Mouse (Mus musculus): Measurements from ENCODE around the gene Gm17606. TPM values are rescaled to one million over a fixed set of nuclear protein-coding genes. Genes with fewer than 3 reads are reported as not detected.

The Gm17606 gene
- total RNA-seq, 2 experiments from 2014 or later: not detected

DNA sequence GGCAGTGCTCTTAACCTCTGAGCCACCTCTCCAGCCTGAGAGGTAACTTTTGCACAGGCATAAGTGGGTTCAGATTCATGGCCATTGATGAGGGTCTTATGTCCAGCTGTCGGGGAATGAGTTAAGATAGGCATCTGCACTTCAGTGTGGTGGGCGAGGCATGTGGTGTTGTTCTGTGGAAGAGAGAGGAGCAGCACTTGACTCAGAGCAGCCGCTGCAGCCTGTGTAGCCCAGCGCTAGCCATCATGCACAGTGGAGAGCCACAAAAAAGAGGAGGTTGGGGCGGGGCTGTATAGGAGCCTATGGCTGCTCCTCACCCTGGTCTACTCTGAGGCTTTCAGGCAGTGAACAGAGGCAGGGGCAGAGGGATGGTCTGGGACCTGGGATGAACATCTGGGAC is 12.6 kb upstream of the Gm17606 start:
- DNase-seq: no peak

DNA sequence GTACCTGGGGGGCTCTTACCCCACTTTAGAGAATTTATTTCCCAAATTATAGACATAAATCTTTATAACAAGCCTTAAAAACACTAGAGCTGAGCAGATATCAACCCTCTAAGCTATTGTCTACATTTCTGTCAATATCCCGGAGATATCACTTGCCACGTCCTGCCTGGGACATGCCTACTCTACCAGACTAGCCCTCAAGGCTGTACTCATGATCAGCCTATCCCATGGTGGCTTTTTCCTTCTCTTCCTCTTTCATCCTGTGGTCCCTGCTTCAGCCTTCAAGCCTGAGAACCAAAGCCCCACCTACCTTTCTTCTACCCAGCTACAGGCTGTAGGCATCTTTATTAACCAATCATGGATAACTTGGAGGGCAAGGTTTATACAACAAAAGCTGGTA is 11.0 kb upstream of the Gm17606 start:
- no peak for DNase-seq

DNA sequence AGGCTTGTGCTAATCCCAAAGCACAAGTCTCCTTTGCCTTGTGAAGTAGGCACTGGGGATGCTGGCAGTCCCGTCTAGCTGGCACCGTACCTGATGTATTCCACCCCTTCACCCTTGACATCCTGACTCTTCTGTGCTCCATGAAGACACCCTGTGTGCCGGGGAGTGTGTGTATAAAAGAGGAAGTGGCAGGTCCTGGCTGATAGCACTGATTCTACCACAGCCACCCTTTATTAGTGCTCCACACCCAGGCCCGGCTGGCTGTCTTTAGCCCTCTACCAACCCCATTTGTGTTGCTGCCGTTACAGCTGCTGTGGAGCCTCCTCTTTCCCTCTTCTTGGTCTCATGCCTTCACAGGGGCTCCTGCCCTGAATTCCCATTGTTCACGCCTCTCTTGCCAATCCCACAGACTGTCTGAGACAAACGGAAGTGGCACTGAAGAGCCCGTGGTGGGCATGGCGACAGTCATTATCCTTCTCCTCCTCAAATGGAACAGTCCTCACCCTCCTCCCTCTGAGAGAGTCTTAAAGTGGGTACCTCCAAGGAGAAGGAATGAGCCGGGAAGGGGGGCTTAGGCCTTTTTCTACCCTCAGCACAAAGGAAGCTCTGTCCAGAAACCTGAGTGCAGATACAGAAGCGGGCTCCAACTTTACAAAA is 10.0 kb upstream of the Gm17606 start:
- no peak for DNase-seq

DNA sequence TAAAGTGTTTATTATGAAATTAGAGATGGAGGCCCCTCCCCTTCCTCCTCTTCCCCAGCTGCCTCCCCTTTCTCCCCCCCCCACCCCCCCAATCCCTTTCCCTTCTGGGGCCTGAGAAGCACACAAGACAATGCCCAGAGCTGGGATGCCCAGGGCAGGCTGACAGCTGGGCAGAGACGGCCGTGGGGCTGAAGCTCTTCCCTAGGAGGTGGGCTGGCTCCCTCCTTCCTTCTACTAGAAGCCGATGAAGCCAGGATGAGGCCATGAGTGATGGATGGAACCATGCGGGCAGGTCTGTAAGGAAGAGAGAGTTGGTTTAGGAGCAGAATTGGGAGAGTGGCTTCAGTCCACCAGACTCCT is 9.5 kb upstream of the Gm17606 start:
- DNase-seq: no peak

DNA sequence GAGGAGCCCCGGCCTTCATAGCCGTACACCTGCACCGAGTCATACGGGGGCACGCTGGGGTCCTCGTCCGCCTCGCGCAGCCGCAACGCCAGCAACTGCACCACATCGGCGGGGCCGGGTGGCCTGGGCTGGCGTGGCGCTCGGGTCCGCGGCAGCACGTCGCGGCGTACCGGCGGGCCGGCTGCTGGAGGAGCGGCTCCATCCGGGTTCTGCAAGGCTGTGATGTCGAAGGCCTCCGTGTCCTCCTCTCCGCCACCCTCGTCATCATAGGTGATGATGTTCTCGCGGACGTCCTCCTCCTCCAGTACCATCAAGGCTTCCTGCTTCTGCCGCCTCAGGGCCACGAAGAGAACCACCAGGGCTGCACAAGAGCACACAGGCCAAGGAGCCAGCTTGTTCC is 8.5 kb upstream of the Gm17606 start:
- no peak for DNase-seq

DNA sequence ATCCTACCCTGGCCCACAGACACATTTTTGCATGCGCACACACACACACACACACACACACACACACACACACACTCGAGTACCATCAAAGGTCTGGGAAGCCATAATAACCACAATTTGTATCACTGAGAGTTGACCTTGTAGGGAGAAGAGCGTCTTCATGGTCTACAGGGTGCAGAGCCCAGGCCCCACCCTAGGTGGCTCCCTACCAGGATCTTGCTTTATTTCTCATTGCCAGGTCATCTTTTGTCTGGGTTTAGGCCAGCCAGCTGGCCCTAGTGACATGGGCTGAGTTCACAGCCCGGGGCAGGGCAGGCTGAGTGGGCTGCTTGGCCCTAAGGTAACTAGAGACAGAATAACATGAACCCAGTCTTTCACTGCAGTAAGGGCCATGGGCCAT is 6.6 kb upstream of the Gm17606 start:
- DNase-seq: no peak

DNA sequence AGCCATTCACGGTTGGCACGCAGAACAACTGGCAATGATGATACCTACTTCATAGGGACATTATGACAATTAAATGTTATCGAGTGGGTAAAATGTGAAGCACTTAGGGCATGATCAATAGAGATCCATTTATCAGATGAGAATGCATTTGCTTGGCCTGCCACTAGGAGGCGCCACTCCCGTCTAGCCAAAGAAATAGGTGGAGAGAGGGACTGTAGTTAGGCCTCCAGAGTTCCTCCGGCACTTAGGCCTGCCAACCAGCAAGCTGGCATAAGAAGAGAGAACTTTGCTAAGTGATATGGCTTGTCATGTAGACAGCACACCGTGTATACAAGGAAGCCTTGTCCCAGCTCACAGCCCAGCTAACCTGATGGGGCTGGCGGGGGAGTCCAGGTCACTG is 3.8 kb upstream of the Gm17606 start:
- DNase-seq: peak; percentile 66

DNA sequence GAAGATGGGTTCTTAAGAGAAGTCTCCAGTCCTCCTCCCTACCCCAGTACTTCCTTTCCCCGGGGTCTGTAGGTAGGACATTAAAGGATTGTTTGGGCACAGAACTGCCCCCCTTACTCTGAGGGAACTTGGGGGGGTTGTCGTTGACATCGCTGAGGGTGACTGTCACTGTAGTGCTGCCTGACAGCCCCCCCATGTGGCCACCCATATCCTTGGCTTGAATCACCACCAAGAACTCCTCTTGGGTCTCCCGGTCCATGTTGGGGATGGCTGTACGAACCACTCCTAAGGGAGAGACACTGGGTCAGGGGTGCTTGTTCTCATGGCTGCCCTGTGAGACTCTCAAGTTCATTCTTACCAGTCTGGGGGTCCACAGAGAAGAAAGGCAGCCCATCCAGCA is 2.5 kb upstream of the Gm17606 start:
- no peak for DNase-seq

DNA sequence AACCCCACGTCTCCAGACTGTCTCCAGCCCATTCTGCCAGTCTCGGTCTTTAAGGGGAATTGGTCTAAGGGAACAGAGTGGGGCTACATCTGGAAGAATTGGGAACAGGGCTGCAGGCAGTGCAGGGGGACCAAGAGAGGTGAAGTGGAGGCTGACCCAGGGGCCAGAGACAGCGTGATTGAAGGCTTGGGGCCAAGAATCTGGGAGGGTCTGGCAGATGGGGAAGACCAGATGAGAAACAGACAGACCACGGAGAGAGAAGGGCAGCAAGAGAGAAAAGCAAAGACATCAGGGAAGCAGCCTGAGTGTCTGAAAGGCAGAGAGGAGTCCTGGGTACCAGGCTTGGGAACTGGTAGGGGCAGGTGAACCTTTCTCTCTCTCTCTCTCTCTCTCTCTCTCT is 631 bp upstream of the Gm17606 start:
- DNase-seq: no peak

DNA sequence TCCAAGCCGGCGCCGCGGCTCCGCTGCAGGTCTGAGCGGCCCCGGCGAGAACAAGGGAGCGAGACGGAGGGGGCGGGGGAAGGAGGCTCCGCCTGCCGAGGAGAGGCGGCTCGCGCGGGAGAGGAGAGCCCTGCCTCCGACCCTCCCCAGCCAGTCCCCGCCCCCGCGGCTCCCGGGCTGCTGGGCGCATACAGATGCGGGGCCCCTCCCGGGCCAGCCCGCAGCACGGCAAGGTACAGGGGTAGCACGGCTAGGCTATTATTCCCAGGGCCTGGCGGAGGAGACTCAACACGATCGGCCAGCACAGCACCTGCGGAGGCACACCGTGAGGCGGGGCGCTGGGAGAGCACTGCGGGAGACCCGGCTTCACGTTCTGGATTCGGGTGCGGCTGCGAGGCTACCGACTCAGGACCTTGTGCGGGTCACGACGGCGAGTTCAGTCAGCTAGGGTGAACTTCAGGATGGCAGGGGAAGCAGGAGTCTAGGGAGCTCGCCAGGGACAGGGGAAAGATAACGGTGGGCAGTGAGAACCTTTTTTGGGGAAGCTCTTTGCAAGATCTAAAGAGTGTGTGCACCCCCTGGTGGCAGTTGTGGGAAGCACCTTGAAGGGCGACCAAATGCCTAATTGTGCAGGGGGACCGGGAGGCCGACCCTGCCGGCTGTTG is 685 bp downstream of the Gm17606 start, which contains the start of gene Cdh24:
Gene Cdh24, minus strand, starts transcription at position 60 of the 665 bp plus-strand sequence.
- DNase-seq: peak; percentile 93

DNA sequence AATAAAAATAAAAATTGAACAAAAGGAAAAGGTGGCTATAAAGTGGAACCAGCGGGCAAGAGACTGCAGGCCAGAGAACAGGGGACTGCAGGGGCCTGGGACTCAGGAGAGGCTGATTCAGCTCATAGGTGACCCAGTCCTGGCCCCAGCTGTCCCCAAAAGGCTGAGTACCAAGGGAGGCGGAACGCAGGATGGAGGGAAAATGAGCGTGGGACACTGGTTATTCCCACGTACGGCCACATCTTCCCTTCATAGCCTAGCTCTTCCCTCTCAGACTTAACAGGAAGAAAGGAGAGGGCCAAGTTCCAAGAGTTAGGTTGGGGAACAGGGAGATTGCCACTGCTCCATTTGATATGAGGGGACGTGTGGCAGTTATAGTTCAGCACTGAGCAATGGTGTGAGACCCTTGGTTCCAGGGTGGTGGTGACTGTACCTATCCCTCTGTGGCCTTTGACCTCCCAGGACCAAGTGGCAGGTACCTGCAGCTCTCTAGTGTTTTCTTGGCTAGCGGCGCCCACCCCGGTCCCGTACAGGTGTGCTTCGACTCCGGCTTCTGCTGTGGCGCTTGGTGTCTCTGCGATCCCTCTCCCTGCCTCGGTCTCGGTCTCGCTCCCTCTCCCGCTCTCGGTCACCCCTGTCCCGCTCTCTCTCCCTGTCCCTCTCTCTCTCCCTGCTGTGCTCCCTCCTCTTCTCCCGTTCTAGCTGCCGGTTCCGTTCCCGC is 1.6 kb downstream of the Gm17606 start:
- no peak for DNase-seq

DNA sequence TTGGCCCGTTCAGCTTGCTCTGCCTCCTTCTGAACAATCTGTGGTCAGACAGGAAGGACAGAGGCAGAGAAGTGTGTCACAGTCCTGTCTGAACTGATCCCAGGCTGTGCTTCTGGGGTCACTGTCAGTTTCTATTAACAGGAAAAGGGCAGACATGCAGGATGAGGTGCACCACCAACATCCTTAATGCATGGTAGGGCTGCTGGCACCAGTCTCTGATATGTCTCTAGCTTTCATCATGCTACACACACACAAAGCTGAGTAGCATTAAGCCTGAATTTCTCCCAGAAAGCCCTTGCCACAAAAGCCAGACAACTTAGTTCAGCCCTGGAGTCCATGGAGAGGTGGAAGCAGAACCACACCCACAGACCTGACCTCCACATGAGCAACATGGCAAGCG is 2.3 kb downstream of the Gm17606 start:
- DNase-seq: no peak

DNA sequence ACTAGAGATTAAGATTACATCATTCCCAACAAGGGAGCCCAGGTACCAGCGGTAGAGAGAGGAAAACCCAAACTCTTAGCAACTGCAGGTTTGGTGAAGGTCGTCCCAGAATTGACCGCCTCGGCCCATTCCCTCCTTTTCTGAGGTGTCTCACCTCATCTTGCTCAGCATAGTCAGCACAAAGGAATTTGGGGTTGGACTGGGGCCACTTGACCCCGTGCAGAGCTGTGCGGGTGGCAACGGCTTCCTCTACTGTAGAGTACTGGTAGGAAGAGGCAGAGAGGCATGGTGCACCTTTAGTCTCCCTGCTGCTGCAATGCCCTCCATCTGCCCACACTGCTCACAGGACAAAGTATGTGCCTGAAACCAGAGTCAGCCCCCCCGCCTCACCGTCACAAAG is 3.5 kb downstream of the Gm17606 start:
- no peak for DNase-seq

DNA sequence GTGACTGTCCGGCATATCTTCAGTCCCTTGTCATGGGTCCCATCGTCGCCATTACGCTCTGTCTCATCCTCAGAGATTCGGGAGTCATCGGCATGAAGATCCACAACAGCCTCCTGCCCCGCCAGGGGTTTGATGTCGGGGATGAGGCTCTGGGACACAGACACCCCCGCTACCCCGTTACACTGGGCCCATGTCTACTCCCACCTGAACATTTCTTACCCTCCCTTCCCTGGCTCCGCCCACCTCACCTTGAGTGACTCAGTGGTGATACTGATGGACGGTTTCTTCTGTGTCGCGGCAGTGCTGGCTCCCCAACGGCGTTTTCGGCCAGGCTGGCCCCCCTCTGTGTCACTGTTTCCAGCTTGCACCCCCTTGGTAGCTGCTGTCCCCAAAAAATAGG is 5.7 kb downstream of the Gm17606 start:
- DNase-seq: no peak

DNA sequence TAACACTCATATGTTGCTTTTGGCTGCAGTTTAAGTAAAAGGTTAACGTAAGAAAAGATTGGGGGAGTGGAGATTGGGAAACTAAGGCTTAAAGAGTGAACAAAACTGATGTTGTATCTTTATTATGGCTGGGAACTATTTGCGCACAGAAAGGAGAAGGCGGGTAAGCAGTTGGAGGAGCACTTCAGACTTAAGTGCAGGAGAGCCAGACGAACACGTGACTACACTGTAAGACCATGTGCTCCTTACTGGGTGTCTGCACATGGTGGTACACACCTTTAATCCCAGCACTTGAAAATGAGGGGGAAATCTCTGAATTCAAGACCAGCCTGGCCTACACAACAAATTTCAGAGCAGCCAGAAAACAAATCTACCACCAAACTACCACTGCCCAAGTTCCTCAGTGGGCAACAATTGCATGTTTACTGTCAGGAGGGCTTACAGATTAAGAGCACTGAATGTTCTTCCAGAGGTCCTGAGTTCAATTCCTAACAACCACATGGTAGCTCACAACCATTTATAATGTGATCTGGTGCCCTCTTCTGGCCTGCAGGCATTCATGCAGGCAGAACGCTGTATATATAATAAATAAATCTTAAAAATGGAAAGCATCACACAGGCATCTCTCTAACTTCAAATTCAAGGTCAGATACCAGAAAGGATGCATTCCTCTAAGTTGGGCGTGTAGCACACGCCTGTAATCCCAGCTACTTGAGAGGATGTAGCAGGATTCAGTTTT is 6.3 kb downstream of the Gm17606 start:
- DNase-seq: no peak

DNA sequence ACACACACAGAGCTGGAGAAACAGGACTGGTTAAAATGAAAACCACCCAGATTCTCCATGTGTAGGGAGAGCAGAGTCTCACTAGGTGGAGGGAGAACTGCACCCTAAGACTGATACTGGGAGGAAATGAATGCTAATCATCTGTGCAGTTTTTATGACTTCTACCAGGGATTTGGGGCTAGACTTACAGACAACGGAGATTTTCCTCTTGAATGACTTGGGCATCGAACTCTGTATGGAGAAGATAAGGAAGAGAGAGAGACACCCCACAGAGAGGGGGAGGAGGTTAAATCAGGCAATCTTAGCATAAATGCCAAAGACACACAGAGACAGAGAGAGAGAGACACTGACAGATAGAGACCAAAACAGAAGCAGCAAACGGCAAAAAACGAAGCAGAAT is 7.1 kb downstream of the Gm17606 start:
- DNase-seq: no peak

DNA sequence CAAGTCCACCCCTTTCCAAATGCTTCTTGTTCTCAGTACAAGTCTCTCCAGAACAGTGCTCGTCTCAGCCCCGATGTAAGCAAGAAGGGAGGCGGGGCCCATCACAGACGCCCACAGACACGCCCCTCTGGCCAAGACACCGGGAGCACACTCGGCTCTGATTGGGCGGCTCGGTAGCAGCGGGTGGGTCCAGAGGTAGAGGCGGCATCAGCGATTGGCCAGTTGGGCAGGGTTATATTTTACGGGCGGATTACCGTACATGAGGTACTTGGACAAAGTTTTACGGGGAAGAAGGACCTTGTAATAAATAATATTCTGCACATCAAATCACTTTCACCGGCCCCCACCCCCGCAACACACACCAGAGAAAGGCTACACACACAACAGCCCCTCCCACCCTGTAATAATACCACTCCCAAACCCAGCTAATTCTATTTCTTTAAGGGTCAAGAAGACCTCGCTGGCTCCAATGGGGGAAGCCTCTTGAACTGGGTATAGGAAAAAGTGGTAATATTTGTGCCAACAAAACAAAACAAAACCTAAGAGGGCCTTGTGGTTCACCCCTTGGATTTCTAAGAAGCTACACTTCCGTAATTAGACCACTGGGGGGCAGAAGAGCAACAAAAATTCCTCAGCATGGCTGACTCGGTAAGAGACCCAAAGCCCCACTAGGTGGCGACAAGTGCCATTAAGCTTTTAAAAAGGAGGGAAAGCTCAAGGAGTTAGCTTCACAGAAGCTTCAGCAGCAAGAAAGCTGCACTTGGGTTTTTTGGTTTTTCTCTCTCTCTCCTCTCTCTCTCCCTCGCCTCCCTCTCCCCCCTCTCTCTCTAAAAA is 10.1 kb downstream of the Gm17606 start:
- peak; percentile 91 for DNase-seq

DNA sequence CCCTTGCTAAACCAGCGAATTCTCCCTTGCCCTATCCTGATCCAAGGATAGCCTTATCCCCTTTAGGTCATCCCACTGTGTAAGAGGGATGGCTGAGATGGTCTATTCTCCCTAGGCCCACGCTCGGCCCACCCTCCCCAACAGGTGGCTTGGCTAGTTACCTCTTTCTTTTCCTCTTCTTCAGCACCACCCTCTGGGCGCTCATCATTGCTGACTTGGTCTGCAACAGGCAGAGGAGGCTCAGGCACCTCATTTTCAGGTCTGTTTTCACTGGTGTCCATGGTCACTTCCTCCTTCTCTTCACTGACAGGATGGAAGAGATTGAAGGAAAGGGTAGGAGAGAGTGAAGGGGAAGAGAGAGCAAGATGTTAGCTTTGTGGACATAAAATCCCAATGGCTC is 10.8 kb downstream of the Gm17606 start:
- no peak for DNase-seq

DNA sequence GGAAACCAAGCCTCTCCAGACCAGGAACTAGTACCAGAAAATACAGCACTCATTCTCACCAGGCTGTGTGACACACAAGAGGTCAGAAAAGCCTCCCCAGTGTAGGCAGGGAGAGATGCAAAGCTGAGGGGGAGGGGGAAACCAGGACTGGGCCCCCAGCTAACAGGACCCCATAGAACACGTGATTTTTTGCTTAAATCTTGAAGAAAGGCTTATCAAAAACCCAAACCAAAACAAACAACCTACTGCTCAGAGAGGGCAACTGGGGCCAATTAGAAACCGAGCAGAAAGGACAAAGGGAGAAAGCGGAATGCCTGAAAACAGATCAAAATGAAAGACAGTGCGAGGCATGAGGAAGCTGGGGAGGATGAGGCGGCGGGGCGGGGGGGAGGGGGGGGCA is 12.0 kb downstream of the Gm17606 start:
- no peak for DNase-seq

DNA sequence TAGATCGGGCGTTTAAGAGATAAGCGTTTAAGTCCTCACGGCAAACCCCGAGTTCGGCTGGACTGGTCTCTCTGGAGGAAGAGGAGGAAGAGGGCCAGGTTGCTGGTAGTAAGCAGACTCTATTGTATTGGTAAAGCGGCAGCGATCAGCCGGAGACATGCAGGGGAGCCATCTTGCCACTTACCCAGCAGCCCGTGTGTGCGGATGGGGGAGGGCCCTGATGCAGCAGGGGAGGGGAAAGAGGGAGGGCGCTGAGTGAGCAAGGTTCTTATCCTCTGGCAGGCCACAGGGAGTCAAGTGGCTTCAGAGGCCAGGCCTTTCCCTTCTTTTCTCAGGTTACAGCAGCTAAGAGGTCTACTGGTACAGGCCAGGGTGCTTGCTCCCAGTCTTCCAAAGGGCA is 12.7 kb downstream of the Gm17606 start:
- DNase-seq: peak; percentile 88

DNA sequence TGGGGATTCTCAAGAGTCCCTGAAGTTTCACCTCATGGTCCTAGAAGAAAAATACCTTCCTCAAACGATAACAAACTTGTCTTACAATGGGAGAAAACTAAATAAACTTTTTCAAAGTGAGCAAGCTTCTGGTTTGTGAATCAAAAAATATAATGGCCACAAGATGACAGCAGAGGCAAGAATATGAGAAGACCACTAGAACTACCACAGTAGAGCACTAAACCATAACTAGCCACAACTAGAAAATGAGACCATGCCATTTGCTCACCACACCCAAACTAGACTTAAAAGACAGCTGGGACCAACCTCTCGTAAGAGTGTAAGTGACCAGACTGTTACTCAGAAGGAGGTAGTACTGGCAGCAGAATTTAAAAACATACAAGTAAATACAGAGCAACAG is 19.3 kb downstream of the Gm17606 start:
- DNase-seq: no peak

DNA sequence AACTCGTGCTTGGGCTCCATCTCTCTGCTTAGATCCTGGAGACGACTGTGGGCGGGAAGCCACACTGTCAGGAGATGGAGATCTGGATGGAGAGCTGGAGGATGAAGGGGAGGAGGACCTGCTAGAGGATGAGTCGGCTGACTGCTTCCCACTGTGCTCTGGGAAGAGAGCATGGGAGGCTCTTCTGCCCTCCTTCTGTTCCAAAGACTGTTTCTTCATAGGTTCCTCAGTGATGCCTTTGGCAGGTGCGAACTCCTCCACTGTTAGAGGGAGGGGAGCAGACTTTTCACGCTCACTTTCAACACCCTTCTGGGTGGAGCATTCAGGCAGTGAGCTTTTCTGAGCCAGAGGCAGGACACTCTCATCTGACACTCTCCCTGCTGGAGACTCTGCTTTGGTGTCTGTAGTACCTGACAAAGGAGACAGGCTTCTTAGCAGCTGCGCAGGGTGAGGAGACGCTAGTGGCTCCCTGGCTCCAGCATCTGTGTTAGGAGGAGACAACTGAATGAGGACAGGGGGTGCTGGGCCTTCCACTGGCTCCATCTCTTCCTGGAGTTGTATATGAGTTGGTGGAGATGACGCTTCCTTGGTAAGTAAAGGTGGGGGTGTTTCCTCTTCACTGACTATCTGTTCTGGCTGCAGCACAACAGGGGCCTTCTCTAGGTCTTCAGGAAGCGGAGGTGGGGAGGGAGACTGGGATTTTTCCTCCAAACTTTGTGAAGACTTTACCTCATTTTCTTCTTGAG is 23.9 kb downstream of the Gm17606 start:
- DNase-seq: no peak
